Mouse (Mus musculus) spleen, adult 2 months (tissue): ENCODE data around the gene Slc36a3.

Source experiments
- CTCF ChIP-seq: fragments of 200-500 bp; IDR thresholded peaks from 2 replicates; pipeline ENCODE4 v1.5.1; 2011; ENCODE audit warnings: mild to moderate bottlenecking, inconsistent platforms; ENCODE audit not compliant: insufficient read depth, insufficient read length, insufficient replicate concordance; ENCODE audit errors: extremely low read depth
- POLR2A ChIP-seq: fragments of 200-500 bp; IDR thresholded peaks from 2 replicates; pipeline ENCODE4 v1.6.1; 2011; ENCODE audit warnings: low read depth, low read length, inconsistent platforms

DNA sequence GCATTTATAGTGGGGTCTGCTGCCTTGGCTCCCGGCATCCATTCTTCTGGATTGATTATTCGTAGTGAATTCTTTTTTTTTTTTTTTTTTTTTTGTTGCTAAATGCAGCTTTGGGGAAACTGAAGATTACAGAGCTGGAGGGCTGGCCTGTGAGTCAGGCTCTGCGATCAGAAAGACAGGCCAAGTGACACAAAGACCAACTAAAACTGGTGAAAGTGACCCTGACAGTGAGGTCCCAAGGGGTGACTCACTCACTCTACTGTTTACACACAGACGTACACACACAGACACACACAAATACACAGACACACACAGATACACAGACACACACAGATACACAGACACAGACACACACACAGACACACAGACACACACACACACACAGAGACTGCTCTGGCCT lies 19.0 kb upstream of the Slc36a3 start:
- no peak for TF ChIP-seq CTCF
- TF ChIP-seq POLR2A = no peak
